Mouse (Mus musculus) erythroblast, embryonic 14.5 days (primary cell): Measurements from ENCODE around the gene Slc26a1. TPM values are rescaled to one million over a fixed set of nuclear protein-coding genes. Genes with fewer than 3 reads are reported as not detected.

Experiments used
- H3K27me3 ChIP-seq: 2 replicates; pipeline ENCODE4 v1.6.1; 2012; ENCODE audit warnings: inconsistent platforms; ENCODE audit not compliant: control insufficient read depth
- H3K36me3 ChIP-seq: 2 replicates; pipeline ENCODE4 v1.6.1; 2012; ENCODE audit warnings: mild to moderate bottlenecking, inconsistent platforms; ENCODE audit not compliant: control insufficient read depth
- H3K4me1 ChIP-seq: 2 replicates; pipeline ENCODE4 v1.6.1; 2012; ENCODE audit warnings: inconsistent platforms; ENCODE audit not compliant: control insufficient read depth
- H3K4me3 ChIP-seq: replicated peaks from 2 replicates; pipeline ENCODE3; 2012; ENCODE audit warnings: moderate library complexity, mild to moderate bottlenecking, inconsistent platforms
- H3K9me3 ChIP-seq: 2 replicates; pipeline ENCODE4 v1.6.1; 2012; ENCODE audit warnings: low read length, inconsistent platforms, mixed read lengths; ENCODE audit not compliant: control insufficient read depth
- GATA1 ChIP-seq: IDR thresholded peaks from 2 replicates; pipeline ENCODE4 v1.6.1; 2012; ENCODE audit warnings: low read length, inconsistent platforms, mixed read lengths
- TAL1 ChIP-seq: IDR thresholded peaks from 3 replicates; pipeline ENCODE4 v1.6.1; 2012; ENCODE audit warnings: low read length, inconsistent platforms, mixed read lengths
- polyA plus RNA-seq: library from polyadenylated mRNA; stranded (reverse); fragments of >175 nt; gene quantifications from 2 replicates; pipeline ENCODE4 v1.2.3, GENCODE M21; 2012

The Slc26a1 gene
- polyA plus RNA-seq, 1 experiment = 0.47 TPM

GRCm38 (mm10) chr5:108708981-108709731, 33.8 kb upstream of the Slc26a1 start:
- Histone ChIP-seq H3K4me3 (no peak overlapping the region), H3K4me1 (peaks cover 7% of the 10 kb centered on the region), H3K9me3 (no peaks in the 10 kb centered on the region), H3K27me3 (no peaks in the 10 kb centered on the region), H3K36me3 (peaks cover 36% of the 10 kb centered on the region)
- TF ChIP-seq TAL1 = no peak
- no peak for TF ChIP-seq GATA1

- Histone ChIP-seq H3K9me3 (no peaks in the 10 kb centered on the region), H3K36me3 (peaks cover 42% of the 10 kb centered on the region), H3K4me3 (no peak overlapping the region), H3K27me3 (no peaks in the 10 kb centered on the region), H3K4me1 (peaks cover 14% of the 10 kb centered on the region)
- TF ChIP-seq TAL1 = no peak
- TF ChIP-seq GATA1 = no peak
Observed at GRCm38 (mm10) chr5:108708419-108708818, 33.0 kb upstream of the Slc26a1 start.

GRCm38 (mm10) chr5:108707758-108708157, 32.4 kb upstream of the Slc26a1 start:
- Histone ChIP-seq H3K9me3 (no peaks in the 10 kb centered on the region), H3K4me3 (no peak overlapping the region), H3K36me3 (peaks cover 47% of the 10 kb centered on the region), H3K4me1 (peaks cover 16% of the 10 kb centered on the region), H3K27me3 (no peaks in the 10 kb centered on the region)
- TF ChIP-seq GATA1 (no peak), TAL1 (no peak)

GRCm38 (mm10) chr5:108703754-108704626, 28.6 kb upstream of the Slc26a1 start:
- Histone ChIP-seq H3K4me3 (no peak overlapping the region), H3K36me3 (peaks cover 56% of the 10 kb centered on the region), H3K27me3 (no peaks in the 10 kb centered on the region), H3K9me3 (no peaks in the 10 kb centered on the region), H3K4me1 (peaks cover 16% of the 10 kb centered on the region)
- TF ChIP-seq GATA1 (no peak), TAL1 (no peak)

GRCm38 (mm10) chr5:108701341-108702021, 26.1 kb upstream of the Slc26a1 start:
- peaks cover 44% of the 10 kb centered on the region for H3K36me3 ChIP-seq
- H3K4me1 ChIP-seq = peaks cover 15% of the 10 kb centered on the region; the same call in 1 of the 2 replicates
- TF ChIP-seq TAL1 = no peak
- no peak for TF ChIP-seq GATA1
- no peaks in the 10 kb centered on the region for H3K27me3 ChIP-seq
- no peaks in the 10 kb centered on the region for H3K9me3 ChIP-seq
- no peak overlapping the region for H3K4me3 ChIP-seq

- Histone ChIP-seq H3K36me3 (peaks cover 36% of the 10 kb centered on the region), H3K9me3 (no peaks in the 10 kb centered on the region), H3K27me3 (no peaks in the 10 kb centered on the region), H3K4me3 (no peak overlapping the region), H3K4me1 (peaks cover 26% of the 10 kb centered on the region)
- TF ChIP-seq TAL1 (no peak), GATA1 (no peak)
Observed at GRCm38 (mm10) chr5:108700346-108700745, 25.0 kb upstream of the Slc26a1 start.

GRCm38 (mm10) chr5:108697341-108697753, 22.0 kb upstream of the Slc26a1 start:
- peaks cover 42% of the 10 kb centered on the region for H3K4me1 ChIP-seq
- H3K36me3 ChIP-seq = peaks cover 10% of the 10 kb centered on the region
- no peak for TF ChIP-seq GATA1
- TF ChIP-seq TAL1 = no peak
- no peaks in the 10 kb centered on the region; the same call in 1 of the 2 replicates for H3K27me3 ChIP-seq
- H3K4me3 ChIP-seq = no peak overlapping the region
- H3K9me3 ChIP-seq = no peaks in the 10 kb centered on the region

GRCm38 (mm10) chr5:108696542-108696941, 21.2 kb upstream of the Slc26a1 start:
- peaks cover 50% of the 10 kb centered on the region for H3K4me1 ChIP-seq
- no peaks in the 10 kb centered on the region for H3K9me3 ChIP-seq
- no peak for TF ChIP-seq TAL1
- no peak for TF ChIP-seq GATA1
- H3K36me3 ChIP-seq = peaks cover 7% of the 10 kb centered on the region
- H3K4me3 ChIP-seq = no peak overlapping the region
- no peaks in the 10 kb centered on the region; the same call in 1 of the 2 replicates for H3K27me3 ChIP-seq
